Mouse (Mus musculus): ENCODE measurements around the gene Sh3bp1.

Gene Sh3bp1

GRCm38 (mm10) chr15:78955663-78956062 is 56.1 kb downstream of the Sh3bp1 start:
- DNase-seq = no peak

- no peak for DNase-seq
Observed at GRCm38 (mm10) chr15:78956351-78956750, 56.8 kb downstream of the Sh3bp1 start.

- DNase-seq = no peak
Observed at GRCm38 (mm10) chr15:78957021-78957420, 57.5 kb downstream of the Sh3bp1 start.

- DNase-seq = no peak
Observed at GRCm38 (mm10) chr15:78959537-78959936, 60.0 kb downstream of the Sh3bp1 start.

GRCm38 (mm10) chr15:78960088-78960487 is 60.5 kb downstream of the Sh3bp1 start:
- DNase-seq = no peak

All from kidney, postnatal 14 days (tissue).